Mouse (Mus musculus) midbrain, embryonic 12.5 days (tissue): Measurements from ENCODE around the gene D330020A13Rik. TPM values are rescaled to one million over a fixed set of nuclear protein-coding genes. Genes with fewer than 3 reads are reported as not detected.

Experiments used
- ATAC-seq: fragments of 200-750 bp; cut with Nextera tagmentation; 2 replicates; pipeline ENCODE4 v1.8.0; 2017; ENCODE audit warnings: low read depth, moderate TSS enrichment, moderate library complexity; ENCODE audit not compliant: low FRiP score
- H3K27ac ChIP-seq: fragments of 300-500 bp; sonication (generic); replicated peaks from 2 replicates; pipeline ENCODE4 v1.5.1; 2016; ENCODE audit warnings: mild to moderate bottlenecking
- H3K27me3 ChIP-seq: fragments of 300-500 bp; sonication (generic); 2 replicates; pipeline ENCODE4 v1.6.1; 2016; ENCODE audit warnings: mild to moderate bottlenecking
- H3K36me3 ChIP-seq: fragments of 300-500 bp; sonication (generic); 2 replicates; pipeline ENCODE4 v1.6.1; 2016
- H3K4me1 ChIP-seq: fragments of 300-500 bp; sonication (generic); 2 replicates; pipeline ENCODE4 v1.6.1; 2016
- H3K4me2 ChIP-seq: fragments of 300-500 bp; sonication (generic); replicated peaks from 2 replicates; pipeline ENCODE4 v1.6.1; 2016; ENCODE audit warnings: mild to moderate bottlenecking, moderate library complexity
- H3K4me3 ChIP-seq: fragments of 300-500 bp; sonication (generic); 2 replicates; pipeline ENCODE4 v1.5.1; 2016; ENCODE audit warnings: mild to moderate bottlenecking
- H3K9ac ChIP-seq: fragments of 300-500 bp; sonication (generic); replicated peaks from 2 replicates; pipeline ENCODE4 v1.6.1; 2016; ENCODE audit warnings: mild to moderate bottlenecking, moderate library complexity
- H3K9me3 ChIP-seq: fragments of 300-500 bp; sonication (generic); 2 replicates; pipeline ENCODE4 v1.6.1; 2016; ENCODE audit warnings: mild to moderate bottlenecking
- WGBS: fragments of 180-500 bp; shearing (Covaris S2); methylation state at CpG from one replicate; pipeline ENCODE4 v1.1.7; 2016; 5-methylcytosine and 5-hydroxymethylcytosine counted together
- polyA plus RNA-seq: library from polyadenylated mRNA; unstranded; fragments of >200 nt; fragmentation: Nextera tagmentation; extraction: Ambion mirVana; gene quantifications from 2 replicates; pipeline ENCODE4 v1.2.1, GENCODE M21; 2016

The D330020A13Rik gene
- polyA plus RNA-seq, result not detected in 2 replicates

- no peaks in the 10 kb centered on the region for H3K9me3 ChIP-seq
These were observed at the start of gene D330020A13Rik, which contains the start of gene B4galnt3 for GRCm38 (mm10) chr6:120294056-120294784. D330020A13Rik (plus strand) TSS chr6:120294364. B4galnt3 (minus strand) TSS chr6:120294559.

GRCm38 (mm10) chr6:120246676-120247075 is 47.5 kb upstream of the D330020A13Rik start:
- ATAC-seq, result no peak
- no peak overlapping the region for H3K4me3 ChIP-seq
- no peaks in the 10 kb centered on the region for H3K36me3 ChIP-seq
- WGBS, result 91% methylated on average over 5 of the region's 5 CpGs
- H3K4me1 ChIP-seq, result no peaks in the 10 kb centered on the region
- no peak overlapping the region for H3K27ac ChIP-seq
- H3K9me3 ChIP-seq, result no peaks in the 10 kb centered on the region
- no peaks in the 10 kb centered on the region for H3K27me3 ChIP-seq
- no peak overlapping the region for H3K4me2 ChIP-seq
- H3K9ac ChIP-seq, result no peak overlapping the region

More at GRCm38 (mm10) chr6:120294056-120294784, at the start of gene D330020A13Rik, which contains the start of gene B4galnt3:
- WGBS, result under 1% methylated on average over 53 of the region's 79 CpGs
- H3K27me3 ChIP-seq, result peaks cover 47% of the 10 kb centered on the region
- H3K9ac ChIP-seq, result peak within 1 kb of the TSS; percentile 60
- H3K27ac ChIP-seq, result no peak within 1 kb of the TSS
- no peaks in the 10 kb centered on the region for H3K36me3 ChIP-seq
- peak within 1 kb of the TSS; percentile 71 for H3K4me3 ChIP-seq
- H3K4me1 ChIP-seq, result peaks cover 4% of the 10 kb centered on the region
- ATAC-seq, result peak; percentile 76
- peak within 1 kb of the TSS; percentile 85 for H3K4me2 ChIP-seq

- Histone ChIP-seq H3K9me3 (no peaks in the 10 kb centered on the region), H3K4me2 (no peak overlapping the region), H3K27me3 (no peaks in the 10 kb centered on the region), H3K36me3 (no peaks in the 10 kb centered on the region), H3K4me3 (no peak overlapping the region), H3K4me1 (no peaks in the 10 kb centered on the region), H3K9ac (no peak overlapping the region), H3K27ac (no peak overlapping the region)
- no peak for ATAC-seq
- 75% methylated on average over 5 of the region's 5 CpGs for WGBS
These were observed 44.3 kb upstream of the D330020A13Rik start for GRCm38 (mm10) chr6:120249831-120250230.

- Histone ChIP-seq H3K9me3 (no peaks in the 10 kb centered on the region), H3K27me3 (no peaks in the 10 kb centered on the region), H3K4me1 (no peaks in the 10 kb centered on the region), H3K4me2 (no peak overlapping the region), H3K9ac (no peak overlapping the region), H3K36me3 (no peaks in the 10 kb centered on the region), H3K4me3 (no peak overlapping the region), H3K27ac (no peak overlapping the region)
- 87% methylated on average over 7 of the region's 7 CpGs for WGBS
- no peak for ATAC-seq
These were observed 43.2 kb upstream of the D330020A13Rik start for GRCm38 (mm10) chr6:120251010-120251409.

GRCm38 (mm10) chr6:120252741-120253140 is 41.4 kb upstream of the D330020A13Rik start:
- H3K36me3 ChIP-seq, result no peaks in the 10 kb centered on the region
- H3K9me3 ChIP-seq, result no peaks in the 10 kb centered on the region
- no peak for ATAC-seq
- no peak overlapping the region for H3K4me2 ChIP-seq
- no peak overlapping the region for H3K27ac ChIP-seq
- H3K27me3 ChIP-seq, result no peaks in the 10 kb centered on the region
- H3K9ac ChIP-seq, result no peak overlapping the region
- H3K4me1 ChIP-seq, result no peaks in the 10 kb centered on the region
- 86% methylated on average over 2 of the region's 2 CpGs for WGBS
- no peak overlapping the region for H3K4me3 ChIP-seq

- H3K4me2 ChIP-seq, result no peak overlapping the region
- 73% methylated on average over 4 of the region's 4 CpGs for WGBS
- H3K27me3 ChIP-seq, result no peaks in the 10 kb centered on the region
- no peak overlapping the region for H3K9ac ChIP-seq
- no peak for ATAC-seq
- H3K27ac ChIP-seq, result no peak overlapping the region
- H3K4me3 ChIP-seq, result no peak overlapping the region
- no peaks in the 10 kb centered on the region for H3K9me3 ChIP-seq
- no peaks in the 10 kb centered on the region for H3K36me3 ChIP-seq
- no peaks in the 10 kb centered on the region for H3K4me1 ChIP-seq
These were observed 39.5 kb upstream of the D330020A13Rik start for GRCm38 (mm10) chr6:120254640-120255039.

GRCm38 (mm10) chr6:120255144-120255543 is 39.0 kb upstream of the D330020A13Rik start:
- no peak for ATAC-seq
- no peak overlapping the region for H3K4me3 ChIP-seq
- no peaks in the 10 kb centered on the region for H3K9me3 ChIP-seq
- H3K4me1 ChIP-seq, result no peaks in the 10 kb centered on the region
- 75% methylated on average over 4 of the region's 4 CpGs for WGBS
- H3K36me3 ChIP-seq, result no peaks in the 10 kb centered on the region
- no peak overlapping the region for H3K27ac ChIP-seq
- no peak overlapping the region for H3K9ac ChIP-seq
- no peaks in the 10 kb centered on the region for H3K27me3 ChIP-seq
- no peak overlapping the region for H3K4me2 ChIP-seq

- Histone ChIP-seq H3K27ac (no peak overlapping the region), H3K36me3 (no peaks in the 10 kb centered on the region), H3K4me1 (no peaks in the 10 kb centered on the region), H3K4me2 (no peak overlapping the region), H3K4me3 (no peak overlapping the region), H3K9ac (no peak overlapping the region), H3K9me3 (no peaks in the 10 kb centered on the region), H3K27me3 (no peaks in the 10 kb centered on the region)
- no peak for ATAC-seq
- 91% methylated on average over 12 of the region's 12 CpGs for WGBS
These were observed 38.5 kb upstream of the D330020A13Rik start for GRCm38 (mm10) chr6:120255701-120256100.

GRCm38 (mm10) chr6:120256431-120256935 is 37.7 kb upstream of the D330020A13Rik start:
- Histone ChIP-seq H3K27me3 (no peaks in the 10 kb centered on the region), H3K9me3 (no peaks in the 10 kb centered on the region), H3K4me3 (no peak overlapping the region), H3K4me2 (no peak overlapping the region), H3K36me3 (no peaks in the 10 kb centered on the region), H3K9ac (no peak overlapping the region), H3K27ac (no peak overlapping the region), H3K4me1 (no peaks in the 10 kb centered on the region)
- 73% methylated on average over 5 of the region's 5 CpGs for WGBS
- ATAC-seq, result no peak

GRCm38 (mm10) chr6:120259481-120259880 is 34.7 kb upstream of the D330020A13Rik start:
- no peak for ATAC-seq
- WGBS, result 24% methylated on average over 9 of the region's 9 CpGs

GRCm38 (mm10) chr6:120262886-120263531 is 31.2 kb upstream of the D330020A13Rik start:
- Histone ChIP-seq H3K4me1 (no peaks in the 10 kb centered on the region), H3K27ac (no peak overlapping the region), H3K9ac (no peak overlapping the region), H3K4me2 (no peak overlapping the region), H3K4me3 (no peak overlapping the region), H3K27me3 (no peaks in the 10 kb centered on the region; the same call in 1 of the 2 replicates), H3K36me3 (no peaks in the 10 kb centered on the region), H3K9me3 (no peaks in the 10 kb centered on the region)
- ATAC-seq, result no peak
- 56% methylated on average over 12 of the region's 12 CpGs for WGBS

More at GRCm38 (mm10) chr6:120259481-120259880, 34.7 kb upstream of the D330020A13Rik start:
- Histone ChIP-seq H3K27ac (no peak overlapping the region), H3K36me3 (no peaks in the 10 kb centered on the region), H3K4me1 (no peaks in the 10 kb centered on the region), H3K27me3 (no peaks in the 10 kb centered on the region; the same call in 1 of the 2 replicates), H3K4me2 (no peak overlapping the region), H3K9ac (no peak overlapping the region), H3K4me3 (no peak overlapping the region), H3K9me3 (no peaks in the 10 kb centered on the region)

GRCm38 (mm10) chr6:120263608-120264007 is 30.6 kb upstream of the D330020A13Rik start:
- H3K4me2 ChIP-seq, result no peak overlapping the region
- H3K9ac ChIP-seq, result no peak overlapping the region
- H3K4me3 ChIP-seq, result no peak overlapping the region
- H3K27me3 ChIP-seq, result no peaks in the 10 kb centered on the region; the same call in 1 of the 2 replicates
- no peak for ATAC-seq
- no peaks in the 10 kb centered on the region for H3K9me3 ChIP-seq
- 92% methylated on average over 7 of the region's 7 CpGs for WGBS
- H3K36me3 ChIP-seq, result no peaks in the 10 kb centered on the region
- H3K27ac ChIP-seq, result no peak overlapping the region
- H3K4me1 ChIP-seq, result no peaks in the 10 kb centered on the region
